Mouse (Mus musculus) olfactory bulb, adult 2 months (tissue): ENCODE results near the gene Spata13.

Experiments used
- CTCF ChIP-seq: fragments of 200-500 bp; IDR thresholded peaks from 2 replicates; pipeline ENCODE4 v1.5.1; 2012; ENCODE audit warnings: low read depth, mild to moderate bottlenecking, low read length, moderate library complexity; ENCODE audit not compliant: insufficient read depth
- POLR2A ChIP-seq: fragments of 200-500 bp; IDR thresholded peaks from 2 replicates; pipeline ENCODE4 v1.6.1; 2012; ENCODE audit warnings: mild to moderate bottlenecking, low read depth, low read length, moderate library complexity; ENCODE audit not compliant: insufficient read depth

DNA sequence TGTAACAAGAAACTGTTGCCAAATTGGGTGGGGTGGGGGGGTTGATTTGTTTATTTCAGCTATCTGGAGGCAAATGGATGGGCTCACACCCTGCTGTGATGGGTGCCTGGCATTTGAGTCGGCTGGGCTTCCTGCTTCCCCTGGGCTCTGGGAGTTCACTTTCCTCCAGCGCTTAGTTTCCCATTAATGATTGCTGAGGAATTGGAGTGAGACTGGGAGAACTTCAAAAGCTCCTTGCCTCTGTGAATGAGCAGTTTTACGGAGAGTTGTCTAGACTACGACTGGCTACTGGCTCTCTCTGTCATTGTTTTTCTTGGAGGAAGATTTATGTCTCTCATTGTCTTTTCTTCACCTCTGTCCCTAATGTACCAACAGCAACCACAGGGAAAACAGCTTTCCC, 36.2 kb upstream of the Spata13 start:
- TF ChIP-seq POLR2A = no peak
- no peak for TF ChIP-seq CTCF
